Mouse (Mus musculus): ENCODE results near the gene Pde4d. TPM values are rescaled to one million over a fixed set of nuclear protein-coding genes. Genes with fewer than 3 reads are reported as not detected.

Gene Pde4d
- total RNA-seq, 1 experiment from 2014 or later, result 18.9 TPM

DNA sequence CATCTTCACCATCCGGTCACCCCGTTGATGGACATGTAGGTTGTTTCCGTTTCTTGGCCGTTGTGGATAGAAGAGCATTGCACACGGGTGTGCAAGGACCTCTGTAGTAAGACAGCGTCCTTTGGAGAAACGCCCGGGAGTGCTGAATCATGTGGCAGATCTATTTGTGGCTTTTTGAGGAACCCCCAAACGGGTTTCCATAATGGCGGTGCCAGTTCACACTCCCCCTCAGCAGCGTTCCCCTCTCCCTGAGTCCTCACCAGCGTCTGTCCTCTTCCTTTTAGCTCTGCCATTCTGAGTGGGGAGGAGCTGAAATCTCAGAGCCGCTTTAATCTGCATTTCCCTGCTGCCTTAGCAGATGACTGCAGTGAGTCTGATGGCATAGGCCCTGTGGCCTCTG lies 1482.9 kb downstream of the Pde4d start:
- peak; percentile 36 for DNase-seq

DNA sequence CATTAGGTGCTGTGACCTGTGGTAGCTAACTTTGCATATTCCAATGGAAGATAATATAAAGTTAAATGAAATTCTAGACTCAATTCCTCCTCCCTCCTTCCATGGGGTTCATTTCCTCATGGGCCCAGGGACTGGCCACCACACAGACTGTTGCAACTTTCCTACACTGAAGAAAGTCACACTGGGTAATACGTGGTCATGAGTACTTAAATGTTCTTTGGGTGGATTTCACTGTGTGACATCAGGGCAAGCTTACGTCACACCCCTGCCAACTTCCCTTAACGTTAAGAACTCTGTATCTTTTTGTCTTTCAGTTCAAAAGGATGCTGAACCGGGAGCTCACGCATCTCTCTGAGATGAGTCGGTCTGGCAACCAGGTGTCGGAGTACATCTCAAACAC lies 1483.8 kb downstream of the Pde4d start:
- no peak for DNase-seq

DNA sequence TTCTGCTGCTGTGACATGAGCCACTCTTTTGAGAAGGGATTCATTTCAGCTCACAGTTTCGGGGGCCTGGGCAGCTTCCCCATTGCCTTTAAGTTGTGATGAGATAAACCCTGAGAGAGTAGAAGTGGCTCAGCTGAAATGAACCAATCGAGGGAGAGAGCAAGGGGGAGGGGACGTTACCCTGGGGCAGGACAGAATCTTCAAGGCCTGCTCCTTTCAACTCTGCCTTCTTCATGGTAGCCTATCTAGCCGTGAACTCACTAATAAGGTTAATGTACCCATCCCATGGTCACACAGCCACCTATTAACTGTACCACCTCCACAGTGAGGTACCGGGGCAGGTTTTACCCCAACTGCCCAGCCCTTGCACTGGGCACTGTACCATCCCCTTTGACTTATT lies 1487.1 kb downstream of the Pde4d start:
- no peak for DNase-seq

DNA sequence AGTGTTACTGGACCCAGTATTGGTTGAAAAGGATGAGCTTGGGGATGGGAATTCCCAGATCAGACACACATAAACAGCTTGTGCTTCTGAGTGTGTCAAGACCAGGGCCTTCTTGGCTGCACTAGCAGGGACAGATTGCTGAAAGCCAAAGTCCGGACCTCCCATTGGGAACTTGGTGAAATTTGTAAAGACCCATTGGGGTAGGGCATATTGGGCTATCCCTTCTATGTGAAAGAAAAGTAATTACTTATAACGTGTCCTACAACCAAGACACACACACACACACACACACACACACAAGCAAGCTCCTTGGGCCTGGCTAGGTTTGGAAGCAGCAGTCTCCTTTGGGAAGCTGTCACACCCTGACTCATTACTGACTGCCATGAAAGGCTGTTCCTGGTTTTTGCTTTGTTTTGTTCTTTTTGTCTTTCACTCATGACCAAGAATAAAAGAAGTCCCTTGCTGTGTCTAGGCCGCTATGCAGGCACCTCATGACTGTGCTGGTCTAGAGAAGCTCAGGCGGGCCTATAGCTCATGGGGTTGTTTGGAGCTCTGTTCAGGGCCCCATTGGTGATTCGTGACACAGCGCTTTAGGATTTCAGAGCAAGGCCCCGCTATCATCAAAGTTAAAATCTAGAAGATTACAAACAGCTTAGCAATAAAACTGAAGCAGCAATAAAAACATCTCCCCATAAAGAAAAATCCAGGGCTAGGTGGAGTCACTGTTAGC lies 1495.2 kb downstream of the Pde4d start:
- no peak for DNase-seq

DNA sequence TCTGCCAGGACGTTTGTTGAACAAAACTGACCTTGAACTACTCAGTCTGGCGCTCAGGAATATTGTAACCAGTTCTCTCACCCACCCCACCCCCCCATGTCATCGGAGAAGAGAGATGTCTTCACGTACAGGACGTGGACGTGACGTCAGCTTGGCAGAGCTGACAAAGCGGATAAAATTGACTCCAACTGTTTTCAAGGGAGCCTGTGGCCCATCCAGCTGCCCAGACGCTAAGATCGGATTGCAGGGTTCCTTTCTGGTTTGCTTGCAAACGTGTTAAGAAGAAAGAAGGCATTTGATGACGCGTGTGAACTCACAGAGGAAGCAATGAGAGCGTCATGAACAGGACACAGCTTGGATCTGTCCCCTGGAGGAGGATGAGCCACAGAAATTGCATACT lies 1501.7 kb downstream of the Pde4d start:
- DNase-seq, result peak; percentile 33

DNA sequence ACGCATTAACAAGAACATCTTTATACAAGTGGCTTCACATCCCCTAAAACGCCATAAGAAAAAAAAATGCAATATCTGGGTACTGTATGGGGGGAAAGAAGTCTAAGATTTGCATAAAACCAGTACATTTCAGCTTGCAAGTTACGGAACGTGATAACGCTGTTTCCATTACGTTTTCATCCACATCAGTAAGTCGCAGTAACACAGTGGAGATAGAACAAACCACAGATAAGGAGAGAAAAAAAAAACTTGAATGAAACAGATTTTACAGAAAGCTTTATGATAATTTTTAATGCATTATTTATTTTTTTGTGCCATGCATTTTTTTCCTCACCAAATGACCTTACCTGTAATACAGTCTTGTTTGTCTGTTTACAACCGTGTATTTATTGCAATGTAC lies 1504.4 kb downstream of the Pde4d start:
- no peak for DNase-seq

- DNase-seq, result no peak
These were observed 1508.2 kb downstream of the Pde4d start for GRCm38 (mm10) chr13:109957953-109958352.

DNA sequence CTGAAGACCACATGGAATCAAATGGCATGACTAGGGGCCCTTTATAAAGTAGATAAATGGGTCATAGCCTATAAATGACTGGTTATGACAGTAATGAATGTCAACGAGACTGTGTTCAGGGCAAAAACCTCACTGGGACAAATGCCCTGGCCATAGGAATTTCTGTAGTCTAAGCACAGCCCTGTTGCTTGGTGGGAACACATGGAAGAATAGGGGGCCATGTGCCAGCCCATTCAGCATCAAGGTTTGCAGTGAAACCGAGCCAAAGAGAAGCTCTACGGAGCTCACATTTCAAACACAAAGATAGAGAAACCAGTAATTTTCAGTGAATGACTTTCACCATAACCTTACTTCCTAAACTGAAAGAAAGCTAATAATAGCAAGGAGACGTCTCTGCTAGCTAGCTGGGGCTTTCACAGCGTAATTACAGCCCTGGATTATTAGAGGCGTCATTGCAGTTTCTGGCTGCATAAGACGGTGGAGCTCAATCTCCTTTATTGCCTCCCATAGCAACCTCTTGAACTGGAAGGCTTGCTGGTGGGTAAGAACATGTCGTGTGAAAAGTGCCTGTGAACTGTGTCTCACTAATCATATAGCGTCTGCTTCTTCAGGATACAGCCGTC lies 1533.2 kb downstream of the Pde4d start:
- no peak for DNase-seq

DNA sequence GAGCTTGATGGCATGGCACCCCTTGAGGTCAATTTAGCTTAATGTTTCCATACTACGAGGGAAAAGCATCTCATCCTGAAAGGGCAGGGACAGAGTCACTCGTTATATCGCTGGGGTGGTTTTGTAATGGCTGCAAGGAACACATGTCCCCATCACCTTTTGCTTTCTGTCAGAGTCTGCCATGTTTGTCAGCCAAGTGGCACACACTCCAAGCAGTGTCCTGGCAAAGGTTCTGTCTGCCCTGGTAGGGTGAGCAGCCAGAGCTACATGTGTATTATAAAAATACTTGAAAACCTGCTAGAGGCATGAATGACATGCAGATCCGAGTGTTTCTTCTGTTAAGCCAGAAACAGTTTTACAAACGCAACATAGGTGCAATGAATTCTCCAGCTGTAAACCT lies 1535.7 kb downstream of the Pde4d start:
- DNase-seq, result no peak

- DNase-seq, result peak; percentile 62
These were observed 1536.1 kb downstream of the Pde4d start for GRCm38 (mm10) chr13:109985892-109986291.

DNA sequence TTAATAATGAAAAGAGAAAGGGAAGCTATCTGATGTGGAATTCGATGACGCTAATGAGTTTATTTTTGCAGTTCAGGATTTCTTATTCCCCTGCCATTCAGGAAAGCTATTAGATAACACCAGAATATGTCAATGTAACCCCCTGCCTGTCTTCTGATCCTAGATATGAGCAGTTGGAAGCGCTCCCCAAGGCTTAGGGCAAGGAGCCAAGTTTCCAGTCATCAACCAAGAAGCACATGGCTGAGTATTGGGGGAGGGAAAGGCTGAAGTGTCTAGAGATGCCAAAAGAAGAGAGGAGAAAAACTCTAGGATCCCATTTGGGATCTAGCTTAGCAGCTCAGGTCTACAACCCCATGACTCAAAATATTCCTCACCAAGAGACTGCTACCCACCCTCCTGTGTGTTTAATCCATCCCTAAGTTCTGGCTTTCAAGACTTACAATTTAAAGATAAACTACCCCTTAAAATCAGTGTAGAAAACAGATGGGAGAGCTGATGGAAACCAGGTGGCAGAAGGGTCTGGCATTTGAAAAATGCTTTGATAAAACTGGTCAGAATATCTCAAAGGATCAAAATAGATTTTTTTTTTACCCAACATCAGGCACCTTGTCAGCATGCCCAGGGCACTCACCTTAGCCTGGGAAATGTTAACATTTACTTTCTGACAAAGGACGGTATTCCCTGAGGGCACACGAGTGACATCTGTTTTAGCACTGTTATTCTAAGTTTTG lies 1543.2 kb downstream of the Pde4d start:
- peak; percentile 81 for DNase-seq

GRCm38 (mm10) chr13:109994240-109994764 lies 1544.6 kb downstream of the Pde4d start:
- no peak for DNase-seq

DNA sequence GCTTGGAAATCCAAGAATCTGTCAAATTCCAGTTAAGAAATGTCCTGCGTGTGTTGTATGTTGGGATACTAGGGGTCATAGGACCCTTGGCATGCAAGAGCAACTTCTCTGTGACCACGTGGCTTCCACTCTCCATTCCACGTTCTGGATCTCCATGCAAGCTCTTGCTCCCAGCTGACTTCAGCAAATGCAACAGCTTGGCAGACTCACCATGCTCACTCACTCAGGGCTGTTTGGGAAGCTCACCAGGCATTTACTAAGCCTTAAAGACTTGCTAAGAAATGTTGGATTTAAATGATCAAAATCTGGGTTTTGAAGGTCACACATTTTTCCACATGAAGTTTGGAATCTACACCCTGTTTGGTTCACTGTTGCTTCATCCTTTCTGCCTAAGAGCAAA lies 1552.3 kb downstream of the Pde4d start:
- no peak for DNase-seq

Small RNA genes within 50 kb of the gene (microRNA-seq; reads per million reads assigned to microRNA genes)
- gene Mir1904 (0 reads per million in 2 experiments), gene Mir582 (2.1 to 4.6 reads per million in 2 experiments)

Other genes with a start within 250 kb of the Pde4d start
- 2.6 TPM in 2 replicates for gene Elovl7, start 235.5 kb upstream of the Pde4d start, total RNA-seq (2021)
- gene Depdc1b, start 133.6 kb upstream of the Pde4d start, total RNA-seq (2021), result 1.2 and 2.2 TPM in 2 replicates